Mouse (Mus musculus): ENCODE results near the gene Scrt2.

Gene Scrt2

DNA sequence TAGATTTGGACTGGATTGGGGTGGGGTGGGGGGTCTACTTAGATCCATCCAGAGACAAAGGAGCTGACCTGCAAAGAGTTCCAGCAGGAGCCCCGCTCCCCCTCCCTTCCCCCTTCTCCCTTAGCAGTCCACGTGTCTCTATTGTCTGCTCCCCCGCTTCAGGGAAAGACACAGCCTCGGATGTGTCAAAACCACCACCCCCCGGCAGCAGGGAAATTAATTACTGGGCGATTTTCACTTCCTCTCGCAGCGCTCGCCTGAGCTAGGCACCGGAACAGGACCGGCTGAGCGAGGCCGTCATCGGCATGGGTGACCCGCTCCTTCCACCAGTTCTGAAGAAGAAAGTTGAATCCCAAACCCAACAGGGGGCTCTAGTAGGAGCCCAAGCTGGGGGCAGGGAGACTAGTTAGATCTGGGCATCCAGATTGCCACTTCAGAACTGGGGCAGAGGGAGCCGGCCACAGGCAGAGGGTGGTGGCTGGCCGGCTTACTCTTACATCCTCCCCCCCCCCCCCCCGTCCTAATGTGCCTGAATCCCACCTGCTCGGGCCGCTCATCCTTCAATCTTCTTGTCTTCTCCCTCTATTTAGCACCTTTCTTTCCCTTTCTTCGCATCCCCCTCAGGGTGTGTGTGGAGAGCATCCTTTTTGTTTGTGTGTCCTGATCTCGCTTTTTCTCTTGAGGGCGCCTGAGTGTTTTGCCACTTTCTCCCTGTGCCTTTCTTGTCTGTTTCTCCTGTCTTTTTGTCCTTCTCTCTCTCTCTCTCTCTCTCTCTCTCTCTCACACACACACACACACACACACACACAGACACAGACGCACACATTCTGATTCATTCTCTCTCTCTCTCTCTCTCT lies at the start of gene Scrt2:
Gene Scrt2 (plus strand): TSS at position 845 of the 857 bp plus-strand sequence.
- 2% methylated on average over 24 of the region's 24 CpGs for WGBS

DNA sequence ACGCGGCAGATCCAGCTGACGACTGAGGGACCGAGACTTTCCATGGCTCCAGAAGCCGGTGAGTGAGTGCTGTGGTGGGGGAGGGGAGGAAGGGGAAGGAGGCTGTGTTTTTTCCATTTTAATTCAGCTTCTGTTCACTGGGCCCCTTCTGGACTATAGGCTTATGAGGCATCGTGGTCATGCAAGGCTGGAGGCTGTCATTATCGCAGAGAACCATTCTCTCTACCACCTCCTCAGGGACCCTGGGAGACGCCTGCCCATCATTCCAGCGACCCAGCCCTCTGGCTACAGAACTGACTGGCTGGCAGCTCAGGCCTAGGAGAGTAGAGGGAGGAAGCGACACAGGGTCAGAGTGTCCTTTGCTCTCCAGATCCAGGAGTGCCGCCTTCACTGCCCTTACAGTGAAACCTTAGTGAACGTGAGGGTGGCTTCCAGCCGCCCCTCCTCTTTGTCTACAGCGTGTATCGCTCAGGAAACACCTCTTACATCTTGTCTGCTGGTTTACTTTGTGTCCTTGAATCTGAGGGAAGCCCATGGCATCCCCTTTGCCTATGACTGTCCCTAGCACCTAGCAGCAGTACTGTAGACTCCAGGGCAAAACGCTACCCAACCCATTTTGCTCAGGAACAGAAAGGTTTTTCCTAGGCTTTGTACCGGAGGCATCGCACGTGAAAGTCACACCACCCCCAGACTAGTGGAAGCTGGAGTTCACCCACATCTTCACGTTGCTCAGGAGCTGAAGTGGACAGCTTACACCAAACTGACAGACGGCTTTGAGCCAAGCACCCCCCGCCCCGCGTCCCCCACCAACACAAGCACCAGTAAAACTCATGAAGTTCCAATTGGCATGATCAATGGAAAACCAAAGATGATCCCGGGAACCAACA lies 34.0 kb upstream of the Scrt2 start:
- 30% methylated on average over 25 of the region's 25 CpGs for WGBS

DNA sequence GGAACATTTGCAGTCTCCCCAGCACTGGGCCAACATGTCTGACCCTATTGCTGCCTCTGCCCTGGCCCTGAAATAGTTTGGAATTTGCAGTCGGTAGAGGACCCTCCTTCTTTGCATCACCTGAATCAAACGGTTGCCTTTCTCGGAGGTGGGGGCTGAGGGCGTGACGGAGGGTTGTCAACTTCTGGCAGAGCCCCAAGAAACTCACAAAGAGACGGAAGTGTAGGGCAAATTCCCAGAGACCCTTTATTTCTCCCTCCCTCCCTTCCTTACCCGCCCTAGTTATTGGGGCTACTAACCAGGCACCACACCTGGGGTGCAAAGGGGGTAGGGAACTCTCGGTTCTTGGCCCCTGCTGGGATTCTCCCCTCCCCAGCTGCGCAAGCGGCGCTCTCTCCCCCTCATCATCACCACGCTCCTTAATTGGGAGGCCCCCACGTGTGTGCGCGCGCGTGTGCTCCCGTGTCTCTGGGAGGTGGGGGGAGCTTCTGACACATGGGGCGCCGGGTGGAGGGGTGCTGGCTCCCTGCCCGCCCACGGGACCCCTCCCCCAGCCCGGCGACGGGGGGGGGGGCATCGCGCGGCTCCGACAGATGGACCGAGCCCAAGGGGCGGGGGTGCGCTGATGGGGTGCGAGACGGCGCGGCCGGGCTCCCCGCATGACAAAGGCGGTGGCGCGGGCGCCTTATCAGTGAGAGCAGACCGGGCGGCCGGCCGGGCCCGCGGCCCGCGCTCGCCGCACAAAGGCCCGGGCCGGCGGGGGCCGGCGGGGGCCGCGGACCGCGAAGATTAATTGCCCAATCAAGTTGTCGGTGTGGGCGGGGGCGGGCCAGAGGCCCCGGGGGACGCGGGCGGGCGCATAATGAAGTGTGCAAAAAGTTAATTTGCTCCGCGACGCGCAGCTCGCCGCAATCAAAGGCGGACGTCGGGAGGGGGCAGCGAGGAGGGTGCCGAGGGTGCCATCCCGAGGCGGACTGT lies 33.0 kb upstream of the Scrt2 start:
- 1% methylated on average over 64 of the region's 82 CpGs for WGBS

DNA sequence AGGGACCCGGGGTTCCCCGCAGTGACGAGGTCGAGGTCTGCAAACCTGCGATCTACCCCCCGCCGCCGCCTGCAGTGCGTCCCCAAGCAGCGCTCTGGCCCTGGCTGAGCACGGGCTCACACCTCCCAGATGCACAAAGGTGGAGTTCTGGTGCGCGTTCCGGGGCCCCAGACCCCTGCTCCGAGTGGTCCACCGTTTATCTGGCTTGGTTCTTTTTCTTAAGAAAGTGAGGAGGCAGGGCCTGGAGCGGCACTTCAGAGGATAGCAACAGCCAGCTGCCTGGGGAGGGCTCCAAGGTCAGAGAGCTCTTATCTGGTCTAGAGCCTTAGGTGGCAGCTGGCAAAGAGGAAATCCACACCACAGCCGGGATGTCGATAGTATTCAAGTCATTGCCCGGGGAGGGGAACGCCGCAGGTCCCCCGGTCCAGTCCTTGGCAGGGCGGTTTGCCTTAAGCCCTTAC lies 32.3 kb upstream of the Scrt2 start:
- WGBS: 6% methylated on average over 24 of the region's 24 CpGs

DNA sequence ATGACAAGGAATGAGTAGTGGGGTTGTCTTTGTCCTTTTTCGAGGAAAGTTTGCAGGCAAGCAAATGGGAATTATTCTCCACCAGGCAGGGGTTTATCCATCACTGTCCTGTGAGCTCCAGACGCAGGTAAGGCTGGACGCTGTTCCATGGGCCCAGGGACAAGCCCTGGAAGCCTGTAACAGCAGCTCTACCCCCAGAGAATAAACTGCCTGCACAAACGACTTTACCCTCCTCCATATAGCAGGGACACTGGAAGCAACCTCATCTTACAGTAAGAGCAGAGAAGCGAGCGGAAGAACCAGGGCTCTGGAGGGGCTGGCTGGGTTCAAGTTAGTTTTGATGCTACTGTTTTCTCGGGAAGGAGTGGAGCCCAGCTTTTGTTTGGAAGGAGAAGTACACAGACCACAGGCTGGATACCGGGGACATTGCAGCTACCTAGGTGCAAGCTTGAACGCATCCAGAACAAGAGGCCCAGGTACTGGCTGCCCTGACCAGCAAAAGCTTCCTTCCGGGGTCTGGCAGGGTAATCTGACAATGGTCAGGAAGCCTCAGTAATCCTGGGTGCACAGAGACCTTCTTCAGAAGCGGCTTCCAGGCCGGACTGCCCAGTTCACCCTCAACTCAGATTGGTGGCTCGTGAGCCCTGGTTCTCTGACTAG lies 31.6 kb upstream of the Scrt2 start:
- WGBS: 51% methylated on average over 13 of the region's 13 CpGs

DNA sequence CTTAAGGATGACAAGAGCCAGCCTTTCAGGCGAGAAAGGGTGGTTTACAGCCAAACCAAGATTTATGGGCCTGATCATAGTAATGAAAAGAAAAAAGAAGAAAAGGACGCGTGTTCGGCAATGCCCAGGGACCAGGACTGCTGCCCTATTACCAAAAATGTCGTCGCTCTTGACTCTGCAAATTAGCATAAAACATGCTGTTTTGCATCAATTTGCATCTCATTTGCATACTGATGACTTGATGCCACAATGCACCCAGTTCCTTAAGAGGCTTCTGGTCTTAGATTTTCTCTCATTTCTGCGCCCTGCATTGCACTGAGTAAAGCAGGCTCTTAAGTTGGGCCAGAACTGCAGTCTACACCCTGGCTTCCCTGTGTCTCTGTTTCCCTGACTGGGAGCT lies 31.0 kb upstream of the Scrt2 start:
- WGBS: 26% methylated on average over 7 of the region's 7 CpGs

DNA sequence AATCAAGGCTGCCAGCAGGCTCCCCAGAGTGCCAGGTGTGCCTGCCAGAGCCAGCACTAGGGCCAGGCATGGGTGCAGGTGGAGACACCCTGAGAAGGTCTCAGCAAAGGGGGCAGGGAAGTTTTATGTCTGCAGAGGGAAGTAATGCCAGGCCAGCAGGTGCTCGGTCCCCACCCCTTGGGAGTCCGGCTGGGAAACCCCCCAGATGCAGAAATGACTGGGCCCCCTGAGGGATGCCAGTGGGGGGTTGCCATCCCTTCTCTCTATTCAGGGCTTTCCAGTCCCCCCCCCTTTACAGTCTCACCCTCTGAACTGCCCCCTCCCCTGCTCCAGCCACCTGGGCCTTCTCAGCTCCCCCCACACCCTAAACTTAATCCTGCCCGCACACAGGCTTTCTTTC lies 29.3 kb upstream of the Scrt2 start:
- WGBS: 83% methylated on average over 3 of the region's 3 CpGs

DNA sequence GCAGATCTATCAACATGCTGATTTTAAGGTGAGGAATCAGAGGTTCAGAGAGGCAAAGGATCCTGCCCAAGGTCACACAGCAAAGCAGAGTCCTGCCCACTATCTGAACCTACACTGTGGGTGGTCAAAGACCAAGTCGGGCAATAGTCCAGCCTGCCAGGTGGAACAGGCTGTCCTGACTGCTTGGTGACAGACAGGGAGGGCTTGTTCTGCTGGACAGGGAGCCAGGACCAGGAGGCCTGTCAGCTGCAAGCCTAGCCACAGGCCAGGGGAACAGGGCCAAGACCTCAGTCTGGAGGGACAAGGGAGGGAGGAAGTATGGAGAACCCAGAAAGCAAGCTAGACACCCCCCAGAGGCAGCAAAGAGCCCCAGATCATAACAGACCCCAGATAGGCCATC lies 25.9 kb upstream of the Scrt2 start:
- 36% methylated on average over 1 of the region's 1 CpGs for WGBS

DNA sequence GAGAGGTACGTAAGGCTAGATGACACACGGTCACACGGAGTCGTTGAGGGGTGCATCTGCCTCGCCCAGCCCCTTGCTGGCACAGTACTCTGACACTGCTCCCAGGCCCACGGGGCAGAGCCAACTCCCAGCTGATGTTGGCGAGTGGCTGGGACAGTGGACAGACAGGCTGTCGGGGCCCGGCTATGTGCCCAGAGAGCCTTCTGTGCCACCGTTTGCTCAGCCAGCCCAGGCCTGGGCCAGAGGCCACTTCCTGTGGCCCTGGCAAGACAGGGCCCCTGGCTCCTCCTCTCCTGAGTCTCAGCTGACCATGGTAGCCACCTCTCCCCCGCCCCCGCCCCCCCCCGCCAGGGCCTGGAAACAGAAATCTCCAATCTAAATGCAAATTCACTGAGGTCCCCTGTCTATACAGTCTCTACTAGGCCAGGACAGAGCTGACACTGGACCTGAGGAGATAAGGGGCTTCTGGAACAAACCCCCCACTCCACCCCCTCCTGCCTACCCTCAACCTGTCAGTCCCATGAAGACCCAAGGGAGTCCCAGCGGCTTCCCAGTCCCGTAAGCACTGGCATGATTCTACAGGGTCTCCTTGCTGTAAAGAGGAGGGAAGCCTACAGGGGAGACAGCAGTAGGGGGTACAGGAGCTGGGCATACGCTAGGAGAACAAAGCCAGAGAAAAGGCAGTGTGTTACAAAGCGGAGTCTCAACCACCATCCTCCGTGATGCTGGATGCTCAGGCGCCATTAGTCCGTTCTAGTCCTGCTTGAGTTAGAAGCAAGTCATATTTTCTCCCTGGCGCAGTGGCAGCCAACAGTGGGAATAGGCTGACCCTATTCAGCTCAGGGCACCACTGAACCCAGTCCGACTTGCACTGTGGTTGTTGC lies 24.7 kb upstream of the Scrt2 start:
- WGBS: 71% methylated on average over 22 of the region's 22 CpGs

DNA sequence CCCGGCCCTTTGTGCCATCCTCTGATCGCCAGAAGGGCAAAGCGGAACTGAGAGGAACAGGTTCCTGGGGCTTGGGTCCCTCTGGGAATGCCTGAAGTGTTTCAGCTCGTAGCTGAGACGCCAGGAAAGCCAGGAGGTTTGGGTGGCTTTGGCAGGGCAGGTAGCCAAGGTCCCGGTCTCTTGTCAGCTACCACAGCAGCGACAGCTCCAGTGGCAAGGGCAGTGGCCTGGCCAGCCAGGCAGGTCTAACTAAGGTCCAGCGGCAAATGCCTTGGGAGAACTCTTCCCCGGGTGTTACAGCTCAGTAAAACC lies 24.1 kb upstream of the Scrt2 start:
- WGBS: 85% methylated on average over 9 of the region's 9 CpGs

DNA sequence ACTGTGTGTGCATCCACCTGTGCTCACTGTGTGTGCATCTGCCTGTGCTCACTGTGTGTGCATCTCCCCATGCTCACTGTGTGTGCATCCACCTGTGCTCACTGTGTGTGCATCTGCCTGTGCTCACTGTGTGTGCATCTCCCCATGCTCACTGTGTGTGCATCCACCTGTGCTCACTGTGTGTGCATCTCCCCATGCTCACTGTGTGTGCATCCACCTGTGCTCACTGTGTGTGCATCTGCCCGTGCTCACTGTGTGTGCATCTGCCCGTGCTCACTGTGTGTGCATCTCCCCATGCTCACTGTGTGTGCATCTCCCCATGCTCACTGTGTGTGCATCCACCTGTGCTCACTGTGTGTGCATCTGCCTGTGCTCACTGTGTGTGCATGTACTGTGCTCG lies 18.5 kb upstream of the Scrt2 start:
- WGBS: 91% methylated on average over 3 of the region's 3 CpGs

DNA sequence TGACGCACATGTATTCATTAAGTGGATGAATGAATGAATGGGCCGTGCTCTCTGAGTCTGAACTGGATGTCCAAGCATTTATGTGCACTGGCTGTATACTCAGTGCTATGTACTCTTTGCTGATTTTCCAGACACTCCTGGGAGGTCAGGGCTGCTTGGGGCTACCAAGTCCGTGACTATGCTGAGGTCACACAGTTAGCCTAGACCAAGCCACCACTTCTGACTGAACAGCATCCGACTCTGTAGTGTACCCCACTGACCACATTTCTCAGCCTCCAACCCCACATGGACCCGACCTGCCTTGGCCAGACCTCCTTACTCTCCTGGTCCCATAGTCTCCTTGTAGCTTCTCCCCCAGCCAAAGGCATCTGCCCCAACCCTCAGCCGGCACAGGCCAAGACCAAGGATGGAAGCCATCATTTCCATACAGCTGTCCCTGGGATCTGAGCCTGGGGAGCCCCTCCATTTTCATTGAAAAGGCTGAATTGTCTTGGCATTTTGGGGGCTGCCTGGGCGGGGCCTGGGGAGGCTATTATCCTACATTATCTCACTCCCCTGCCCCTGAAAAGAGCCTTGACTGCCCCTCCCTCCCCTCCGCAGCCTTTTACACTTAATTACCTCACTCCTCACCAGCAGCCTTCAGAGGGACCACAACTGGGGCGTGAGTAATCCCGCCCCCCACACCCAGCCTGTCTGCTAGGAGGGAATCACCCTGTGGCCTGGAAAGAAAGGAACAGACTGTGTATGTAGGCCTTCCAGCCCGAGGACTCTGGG lies 12.5 kb upstream of the Scrt2 start:
- WGBS: 63% methylated on average over 11 of the region's 11 CpGs

DNA sequence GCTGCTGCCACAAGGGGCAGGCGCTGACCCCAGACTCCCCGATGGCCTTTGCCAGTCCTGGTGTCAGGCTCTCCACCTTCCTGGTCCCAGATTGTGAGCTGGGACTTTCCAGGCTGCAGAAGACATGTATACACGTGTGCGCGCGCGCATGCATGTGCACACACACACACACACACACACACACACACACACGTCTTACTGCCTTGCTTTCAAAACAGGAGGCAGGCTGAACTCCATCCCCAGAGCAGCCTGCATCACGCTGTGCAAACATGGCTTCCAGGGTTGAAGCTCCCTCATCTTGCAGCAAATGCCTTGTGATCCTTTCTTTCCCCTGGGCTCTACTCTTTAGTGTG lies 11.9 kb upstream of the Scrt2 start:
- 71% methylated on average over 9 of the region's 9 CpGs for WGBS

DNA sequence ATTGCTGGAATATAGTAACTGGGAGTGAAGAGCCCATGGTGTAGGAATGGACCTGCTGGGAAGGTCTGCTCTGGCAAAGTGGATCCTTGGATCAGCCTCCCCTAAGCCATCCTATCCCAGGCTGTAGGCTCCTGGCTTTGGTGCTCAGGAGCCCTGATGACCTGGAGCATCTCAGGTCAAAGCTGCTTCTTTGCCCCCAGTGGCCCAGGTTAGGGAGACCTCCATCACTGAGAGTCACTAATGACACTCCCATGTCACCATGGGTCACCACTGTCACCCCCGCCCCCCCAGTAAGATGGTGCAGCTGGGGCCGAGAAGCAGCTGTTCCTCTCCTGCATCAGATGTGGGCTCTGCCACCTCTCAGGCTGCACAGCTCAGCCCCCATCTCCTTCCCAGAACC lies 11.4 kb upstream of the Scrt2 start:
- 83% methylated on average over 2 of the region's 2 CpGs for WGBS

DNA sequence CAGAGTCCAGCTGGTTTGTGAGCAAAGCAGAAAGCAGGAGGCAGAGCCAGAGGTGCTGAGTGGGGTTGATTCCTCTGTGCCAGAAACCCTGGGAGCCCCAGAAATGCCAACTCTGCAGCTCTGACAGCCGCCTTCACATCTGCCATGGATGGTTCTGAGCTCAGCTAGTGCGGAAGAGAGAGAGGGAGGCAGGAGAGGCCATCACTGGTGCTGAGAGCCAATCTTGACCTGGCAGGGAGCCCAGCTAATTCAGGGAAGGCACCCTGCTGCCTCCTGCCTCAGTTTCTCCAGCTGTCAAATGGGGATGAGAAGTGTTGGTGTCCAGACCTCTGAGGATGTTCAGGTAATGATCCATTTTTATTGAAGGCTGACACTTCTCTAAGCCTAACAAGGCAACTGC lies 6.8 kb upstream of the Scrt2 start:
- 74% methylated on average over 2 of the region's 2 CpGs for WGBS

DNA sequence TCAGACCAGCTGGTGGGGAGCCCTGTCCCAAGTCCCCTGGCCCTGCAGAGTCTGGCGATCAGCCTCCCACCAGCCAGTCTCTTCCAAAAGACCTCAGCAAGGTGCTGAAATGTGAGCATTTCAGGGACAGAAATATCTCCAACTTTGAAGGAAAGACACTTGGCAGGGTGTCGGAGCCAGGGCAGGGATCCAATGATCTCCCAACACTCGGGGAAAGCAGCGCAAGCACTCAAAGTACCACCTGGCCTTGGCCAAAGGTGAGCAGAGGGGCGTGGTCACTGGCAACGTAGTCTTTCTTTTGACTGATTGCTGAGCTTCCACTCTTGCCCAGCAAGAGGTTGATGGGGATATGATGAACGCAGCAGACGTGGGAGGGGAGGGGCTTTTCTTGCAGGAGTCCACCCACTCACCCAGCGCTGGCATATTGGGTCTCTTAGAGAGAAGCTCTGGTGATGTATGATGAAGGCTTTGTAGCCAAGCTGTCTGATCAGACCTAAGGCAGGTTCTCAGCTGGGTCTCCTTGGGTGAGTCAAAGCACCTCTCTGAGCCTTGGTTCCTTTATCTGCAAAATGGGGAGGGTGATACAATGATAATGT lies 5.9 kb upstream of the Scrt2 start:
- WGBS: 29% methylated on average over 9 of the region's 9 CpGs

DNA sequence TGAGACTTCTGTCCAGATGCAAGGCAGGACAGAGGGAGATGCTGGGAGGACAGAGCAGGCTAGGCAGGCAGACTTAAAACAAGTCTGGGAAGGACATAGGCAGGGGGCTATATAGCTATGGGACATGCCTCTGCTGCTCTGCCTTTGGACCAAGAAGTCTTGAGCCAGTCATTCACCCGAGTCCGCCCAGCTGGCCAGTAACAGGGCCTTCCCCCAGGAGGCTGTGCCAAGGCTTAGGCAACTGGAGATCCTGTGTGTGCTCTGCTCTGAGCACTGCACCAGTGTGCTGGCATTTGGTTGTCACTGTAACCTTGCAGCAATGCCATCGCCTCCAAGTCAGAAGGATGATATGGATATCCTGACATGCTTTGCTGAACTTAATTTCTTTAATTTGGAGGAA lies 4.0 kb upstream of the Scrt2 start:
- WGBS: 78% methylated on average over 3 of the region's 3 CpGs

DNA sequence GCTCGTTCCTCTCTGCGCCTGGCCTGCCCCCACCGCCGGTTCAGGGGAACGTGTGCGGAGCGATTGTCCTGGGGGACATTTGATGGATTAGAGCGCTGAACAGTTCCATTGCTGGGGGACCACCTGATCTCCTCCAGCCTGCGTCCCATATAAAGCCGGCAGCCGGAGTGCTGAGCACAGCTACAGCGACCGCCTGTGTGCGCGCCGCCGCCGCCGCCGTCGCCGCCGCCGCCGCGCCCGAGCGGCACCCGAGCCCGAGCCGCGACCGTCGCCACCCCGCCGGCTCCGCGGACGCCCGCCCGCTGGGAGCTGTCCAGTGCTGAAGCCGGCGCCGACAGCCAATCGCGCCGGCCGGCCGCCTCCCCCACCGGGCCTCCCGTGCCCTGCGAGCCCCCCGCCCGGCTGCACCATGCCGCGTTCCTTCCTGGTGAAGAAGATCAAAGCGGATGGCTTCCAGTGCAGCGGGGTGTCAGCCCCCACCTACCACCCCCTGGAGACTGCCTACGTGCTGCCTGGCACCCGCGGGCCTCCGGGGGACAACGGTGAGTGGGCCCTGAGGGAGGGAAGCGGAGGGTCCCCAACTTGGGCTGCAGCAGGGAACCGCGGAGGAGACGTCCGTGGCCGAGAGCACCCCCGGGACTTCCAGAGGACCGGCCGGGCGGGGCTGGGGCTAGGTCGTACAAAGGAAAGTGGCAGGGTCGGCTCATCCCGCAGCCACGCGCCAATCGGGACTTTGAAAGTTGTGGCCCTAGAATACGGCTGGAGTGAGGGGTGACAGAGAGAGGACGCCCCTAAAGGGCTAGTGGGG lies 516 bp downstream of the Scrt2 start:
- 2% methylated on average over 80 of the region's 81 CpGs for WGBS
